7 mouse cellular contexts compared by ENCODE assay signal in genomic region chr4:101068786-101069153, GRCm38 (mm10). TPM values are rescaled to one million over a fixed set of nuclear protein-coding genes. Genes with fewer than 3 reads are reported as not detected.
A peak's percentile ranks its signal among the peaks of the same experiment; 100 is the strongest.
DNase-seq lines count a peak whose midpoint lies in the region; ATAC-seq and TF ChIP-seq lines count a peak whose summit lies in the region.

Gene Raver2, plus strand, starts transcription at chr4:101068983.

- H3K4me3 ChIP-seq in cortical plate, adult 2 months (ENCODE audit: insufficient read depth, low read length) = peak within 1 kb of the TSS; percentile 53
- H3K4me3 ChIP-seq in limb, embryonic 12.5 days (replicated peaks) = peak within 1 kb of the TSS; percentile 85
- peak within 1 kb of the TSS; percentile 93 for H3K4me3 ChIP-seq in midbrain, embryonic 12.5 days

- ATAC-seq in granulocyte monocyte progenitor cell, adult 5-6 weeks (replicated peaks; ENCODE audit: poor library complexity, severe bottlenecking) = peak; percentile 79
- peak; percentile 82 for ATAC-seq in limb, embryonic 12.5 days (ENCODE audit: insufficient number of reproducible peaks, insufficient read depth, low FRiP score, low TSS enrichment, low read depth)
- peak; percentile 79 for ATAC-seq in midbrain, embryonic 12.5 days (ENCODE audit: low FRiP score, low read depth)

- H3K9me3 ChIP-seq in limb, embryonic 12.5 days = no peaks in the 10 kb centered on the region
- no peaks in the 10 kb centered on the region for H3K9me3 ChIP-seq in midbrain, embryonic 12.5 days

- WGBS in limb, embryonic 12.5 days = under 1% methylated on average over 36 of the region's 54 CpGs
- WGBS in midbrain, embryonic 12.5 days = 2% methylated on average over 16 of the region's 54 CpGs

- H3K9ac ChIP-seq in limb, embryonic 12.5 days (replicated peaks) = peak within 1 kb of the TSS; percentile 82
- peak within 1 kb of the TSS; percentile 92 for H3K9ac ChIP-seq in midbrain, embryonic 12.5 days (replicated peaks)

- H3K4me2 ChIP-seq in limb, embryonic 12.5 days = peak within 1 kb of the TSS; percentile 86
- H3K4me2 ChIP-seq in midbrain, embryonic 12.5 days (replicated peaks) = peak within 1 kb of the TSS; percentile 84

- peak; percentile 80 for DNase-seq in adrenal gland, postnatal 10 days
- peak; percentile 17 for DNase-seq in kidney, adult 11 months
- DNase-seq in spleen, postnatal 4 days (ENCODE audit: low spot score in 2 of 2) = peak; percentile 17 to 67

- H3K27me3 ChIP-seq in limb, embryonic 12.5 days = no peaks in the 10 kb centered on the region
- 0 out of 2 replicates have a peak, but pooled peaks cover 2% of the 10 kb centered on the region for H3K27me3 ChIP-seq in midbrain, embryonic 12.5 days

- no peak for TF ChIP-seq CTCF in cortical plate, adult 2 months (IDR thresholded peaks at IDR 0.05; ENCODE audit: extremely low read depth, insufficient read depth, low read length)

- H3K4me1 ChIP-seq in cortical plate, adult 2 months (ENCODE audit: control insufficient read depth, insufficient read depth, low read length) = peaks cover 3% of the 10 kb centered on the region; the same call in 1 of the 2 replicates
- H3K4me1 ChIP-seq in limb, embryonic 12.5 days (replicated peaks) = peaks cover 7% of the 10 kb centered on the region; the same call in 1 of the 2 replicates
- peaks cover 8% of the 10 kb centered on the region; the same call in 1 of the 2 replicates for H3K4me1 ChIP-seq in midbrain, embryonic 12.5 days

- no peak within 1 kb of the TSS for H3K27ac ChIP-seq in cortical plate, adult 2 months (ENCODE audit: insufficient read depth, low read length)
- peak within 1 kb of the TSS; percentile 80 for H3K27ac ChIP-seq in limb, embryonic 12.5 days
- H3K27ac ChIP-seq in midbrain, embryonic 12.5 days (replicated peaks) = peak within 1 kb of the TSS; percentile 58; the same call in 1 of the 2 replicates

- no peaks in the 10 kb centered on the region for H3K36me3 ChIP-seq in limb, embryonic 12.5 days
- H3K36me3 ChIP-seq in midbrain, embryonic 12.5 days = no peaks in the 10 kb centered on the region

- no peak for TF ChIP-seq POLR2A in cortical plate, adult 2 months (IDR thresholded peaks at IDR 0.05; ENCODE audit: extremely low read depth, insufficient read depth, low read length)

RNA-seq across cellular contexts. Expression of gene Raver2, which starts in this region (rescaled TPM):
- 1 to 10 TPM; 3.5 to 5.1 TPM for total RNA-seq in adrenal gland, postnatal 10 days (2021)
- 15.7 and 17.1 TPM in 2 replicates for polyA plus RNA-seq in cortical plate, adult 2 months (2012; rRNA removed)
- total RNA-seq in granulocyte monocyte progenitor cell, adult 5-6 weeks (2014; fragmentation: Nextera tagmentation) = not detected in 2 replicates
- 0.10 TPM in 1 of 2 replicates, not detected in the other for total RNA-seq in granulocyte monocyte progenitor cell, adult 5-6 weeks (2017)
- 18.0 and 19.7 TPM in 2 replicates for polyA plus RNA-seq in limb, embryonic 12.5 days (2016; fragmentation: Nextera tagmentation; extraction: Ambion mirVana)
- polyA plus RNA-seq in midbrain, embryonic 12.5 days (2016; fragmentation: Nextera tagmentation; extraction: Ambion mirVana) = 12.2 and 14.7 TPM in 2 replicates

Comparison
In these comparisons a context has a peak if more than half of its experiments do, and no peak if none do; other contexts are left out.
1. RNA of gene Raver2 (total RNA-seq): 3.5 to 5.1 TPM in adrenal gland, postnatal 10 days; 0.10 TPM in granulocyte monocyte progenitor cell, adult 5-6 weeks; every median in the first group is over 4 times any median in the second.
2. Peak in ATAC-seq in granulocyte monocyte progenitor cell, adult 5-6 weeks; RNA of the gene not detected or under 1 TPM.
3. DNase-seq: peak in every context shown above with its lines; median percentile 80 in adrenal gland, postnatal 10 days; 42 in spleen, postnatal 4 days; 17 in kidney, adult 11 months.
4. Peak in every context shown above with its lines, with median percentiles within 50 percentile points of each other: H3K4me3 ChIP-seq and ATAC-seq.